Mouse (Mus musculus) layer of hippocampus, adult 2 months (tissue): ENCODE results near the gene Rab3gap2. TPM values are rescaled to one million over a fixed set of nuclear protein-coding genes. Genes with fewer than 3 reads are reported as not detected.

Source experiments
- DNase-seq, 2 experiments: peaks; one replicate each; pipeline ENCODE4 v3.0.0; 2022; ENCODE audit warnings: low spot score in 2 of 2
- H3K27ac ChIP-seq: fragments of 200-600 bp; 2 replicates; pipeline ENCODE4 v1.8.1; 2022
- H3K4me3 ChIP-seq: fragments of 200-600 bp; 2 replicates; pipeline ENCODE4 v1.8.1; 2022; ENCODE audit warnings: mild to moderate bottlenecking
- CTCF ChIP-seq: fragments of 200-600 bp; conservative IDR thresholded peaks from 2 replicates; pipeline ENCODE4 v1.8.1; 2022; ENCODE audit warnings: antibody characterized with exemption, mild to moderate bottlenecking, moderate library complexity
- long read RNA-seq, 2 experiments: library from polyadenylated mRNA; stranded (forward); transcript quantifications; one replicate each; pipeline ENCODE4 v2.0.0; 2021; ENCODE audit warnings: borderline mapping rate in 2 of 2
- total RNA-seq, 2 experiments: library from RNA; stranded (reverse); gene quantifications; 2 replicates each; pipeline ENCODE4 v1.2.3; 2021

The Rab3gap2 gene
- total RNA-seq, result 10 to 100 TPM; 65.8 to 70.8 TPM
- long read RNA-seq, experiment 1, full-length matches to known transcripts, result 20 of 28 reads
- long read RNA-seq, experiment 1, partial matches to known transcripts, result 7 of 28 reads
- long read RNA-seq, experiment 1, other reads (novel, unspliced or antisense), result 1 of 28 reads
- long read RNA-seq, experiment 2, full-length matches to known transcripts, result 36 of 62 reads
- long read RNA-seq, experiment 2, partial matches to known transcripts, result 13 of 62 reads
- long read RNA-seq, experiment 2, other reads (novel, unspliced or antisense), result 13 of 62 reads

DNA sequence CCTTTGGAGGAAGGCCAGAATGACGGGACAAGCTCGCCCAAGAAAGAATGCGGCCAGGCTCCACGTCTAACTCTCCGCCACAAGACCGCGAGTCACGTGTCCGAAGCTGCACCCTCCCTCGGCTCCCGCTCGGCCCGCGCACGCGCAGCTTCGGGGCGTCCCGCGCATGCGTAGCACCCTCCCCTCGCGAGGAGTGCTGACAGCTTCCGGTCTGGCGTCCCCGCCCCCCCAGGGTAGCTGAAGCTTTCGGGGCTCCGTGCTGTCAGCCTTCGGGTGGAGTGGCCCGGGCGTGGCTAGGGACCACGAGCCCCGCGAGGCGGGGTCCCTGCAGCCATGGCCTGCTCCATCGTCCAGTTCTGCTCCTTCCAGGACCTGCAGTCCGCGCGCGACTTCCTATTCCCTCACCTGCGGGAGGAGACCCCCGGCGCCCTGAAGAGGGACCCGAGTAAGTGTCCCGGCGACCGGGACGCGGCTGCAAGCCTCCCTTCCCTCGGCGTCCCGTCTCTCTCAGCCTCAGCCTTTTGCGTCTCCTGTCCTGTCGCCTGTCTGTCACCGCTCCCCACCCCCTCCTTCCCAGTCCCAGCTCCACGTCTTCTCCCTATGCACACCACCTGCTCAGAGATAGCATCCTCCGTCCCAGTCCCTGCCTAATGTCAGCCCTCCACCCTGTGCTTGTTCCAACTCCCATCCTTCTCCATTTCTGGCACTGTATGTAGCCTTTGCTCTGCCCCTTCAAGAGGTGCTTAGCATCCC lies at the start of gene Rab3gap2:
Rab3gap2 (plus strand) TSS at position 209 of the 753 bp plus-strand sequence.
- Histone ChIP-seq H3K27ac (peak within 1 kb of the TSS; percentile 97), H3K4me3 (peak within 1 kb of the TSS; percentile 96)
- no peak for TF ChIP-seq CTCF
- peak; percentile 99 to 100 for DNase-seq

DNA sequence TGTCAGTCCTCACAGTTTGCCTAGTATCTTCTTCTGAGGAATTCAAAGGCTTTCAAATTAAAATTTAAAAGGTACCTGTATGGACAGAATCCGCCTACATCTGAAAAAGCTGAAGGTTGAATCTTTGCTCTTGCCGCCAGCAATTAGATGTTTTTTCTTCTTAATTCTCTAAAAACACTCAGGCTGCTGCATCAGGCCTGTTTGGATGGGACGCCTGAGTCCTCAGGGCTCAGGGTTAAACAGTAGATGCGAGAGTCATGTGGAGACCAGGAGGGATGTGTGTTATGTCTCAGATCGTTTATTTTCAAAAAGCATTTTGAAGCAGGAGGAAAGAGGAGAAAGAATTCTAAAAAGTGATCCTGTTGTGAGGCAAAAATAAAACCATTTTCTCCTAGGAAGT lies 30.3 kb upstream of the Rab3gap2 start:
- Histone ChIP-seq H3K4me3 (no peak overlapping the region), H3K27ac (no peak overlapping the region)
- no peak for TF ChIP-seq CTCF
- no peak for DNase-seq

- DNase-seq, result peak in 1 of 2 experiments; percentile 19
- no peak overlapping the region for H3K27ac ChIP-seq
- TF ChIP-seq CTCF, result no peak
- no peak overlapping the region for H3K4me3 ChIP-seq
These were observed 26.1 kb upstream of the Rab3gap2 start for GRCm38 (mm10) chr1:185177860-185178259.

- no peak for TF ChIP-seq CTCF
- Histone ChIP-seq H3K27ac (no peak overlapping the region), H3K4me3 (no peak overlapping the region)
- no peak for DNase-seq
These were observed 20.2 kb upstream of the Rab3gap2 start for GRCm38 (mm10) chr1:185183591-185184330.

DNA sequence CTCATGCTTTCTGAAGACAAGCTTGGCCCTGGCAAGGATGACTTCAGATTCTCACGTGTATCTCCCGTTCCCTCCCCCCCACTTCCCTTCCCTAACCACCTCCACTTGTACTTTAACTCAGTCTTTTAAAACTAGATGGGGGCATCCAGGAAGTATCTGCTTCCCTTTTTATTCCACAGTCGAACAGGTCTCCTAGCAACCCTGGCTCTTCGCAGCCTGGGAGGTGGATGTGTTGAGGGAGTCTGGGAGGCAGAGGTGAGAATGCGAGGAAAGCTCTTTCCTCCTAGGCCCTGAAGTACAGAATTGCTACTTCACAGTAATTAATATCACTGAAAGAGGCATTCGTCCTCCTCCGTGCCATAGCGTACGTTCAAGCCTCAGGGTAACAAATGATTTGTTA lies 18.4 kb upstream of the Rab3gap2 start:
- Histone ChIP-seq H3K4me3 (no peak overlapping the region), H3K27ac (peak overlapping the region; percentile 1; the same call in 1 of the 2 replicates)
- peak in 1 of 2 experiments; percentile 55 for DNase-seq
- no peak for TF ChIP-seq CTCF

DNA sequence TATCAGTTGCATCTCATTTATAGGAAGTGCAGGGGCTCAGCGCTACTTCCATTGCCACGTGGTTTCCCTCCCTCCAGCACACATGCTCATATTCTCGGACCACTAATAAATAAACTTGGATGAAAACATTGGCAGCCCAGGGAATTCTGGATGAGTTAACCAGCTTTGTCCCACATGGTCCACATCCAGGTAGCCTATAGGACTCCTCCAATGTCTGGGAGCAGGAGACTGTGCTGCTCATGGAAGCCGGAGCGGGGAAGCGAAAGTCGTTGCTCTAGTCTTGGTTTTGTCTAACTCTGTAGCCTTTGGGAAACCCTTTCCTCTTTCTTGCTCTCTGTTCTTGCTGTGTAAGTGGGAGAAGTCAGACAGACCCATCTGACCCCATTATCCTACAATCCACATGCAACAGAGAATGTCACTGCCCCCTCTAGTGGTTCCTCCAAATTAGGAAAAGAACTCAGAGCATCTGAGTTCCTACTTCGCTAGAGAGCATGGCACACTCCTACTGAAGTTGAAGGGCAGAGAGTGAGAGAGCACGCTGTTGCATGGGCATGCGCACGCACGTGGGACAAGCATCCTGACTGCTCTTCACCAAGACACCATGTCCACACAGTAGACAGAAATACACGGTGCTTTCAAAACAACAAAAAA lies 16.7 kb upstream of the Rab3gap2 start:
- TF ChIP-seq CTCF, result peak; percentile 84
- Histone ChIP-seq H3K27ac (no peak overlapping the region), H3K4me3 (no peak overlapping the region)
- DNase-seq, result peak; percentile 45 to 57

DNA sequence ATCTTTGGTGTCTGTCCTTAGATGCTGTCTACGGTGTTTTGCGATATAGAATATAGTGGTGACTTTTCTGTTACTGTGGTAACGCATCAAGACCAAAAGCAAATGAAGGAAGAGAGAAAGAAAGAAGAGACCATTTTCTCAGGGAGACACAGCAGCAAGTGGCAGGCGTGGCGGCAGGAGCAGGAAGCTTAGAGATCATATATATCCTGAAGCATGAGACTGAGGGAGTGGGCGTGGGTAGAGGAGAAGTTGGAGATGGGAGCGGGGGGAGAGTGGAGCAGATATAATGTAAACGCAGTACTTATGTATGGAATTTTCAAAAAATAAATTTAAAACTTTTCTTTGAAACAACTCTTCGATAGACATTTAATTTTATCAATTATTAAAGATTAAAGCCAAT lies 14.0 kb upstream of the Rab3gap2 start:
- H3K4me3 ChIP-seq, result no peak overlapping the region
- no peak for TF ChIP-seq CTCF

DNA sequence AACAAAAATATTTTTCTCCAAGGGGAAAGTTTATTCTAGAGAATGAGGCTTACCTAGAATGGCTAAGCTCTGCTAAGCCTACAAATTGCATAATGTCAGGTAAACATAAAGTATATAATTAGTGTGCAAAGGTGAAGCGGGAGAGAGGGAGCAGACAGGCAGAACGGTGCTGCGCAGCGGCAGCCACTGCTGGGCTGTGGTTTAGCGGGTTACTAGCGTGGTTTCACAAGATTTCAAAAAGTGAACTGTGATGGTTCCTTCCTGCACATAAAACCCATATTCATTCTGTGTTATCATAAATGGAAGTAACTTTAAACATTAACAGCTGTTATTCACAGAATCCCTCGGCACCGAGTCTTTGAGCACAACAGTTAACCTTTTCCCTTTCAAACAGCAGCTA lies 11.8 kb upstream of the Rab3gap2 start:
- TF ChIP-seq CTCF, result no peak
- DNase-seq, result no peak
- H3K4me3 ChIP-seq, result no peak overlapping the region
- H3K27ac ChIP-seq, result no peak overlapping the region

More for the DNA sequence above, 14.0 kb upstream of the Rab3gap2 start:
- H3K27ac ChIP-seq, result no peak overlapping the region
- no peak for DNase-seq

DNA sequence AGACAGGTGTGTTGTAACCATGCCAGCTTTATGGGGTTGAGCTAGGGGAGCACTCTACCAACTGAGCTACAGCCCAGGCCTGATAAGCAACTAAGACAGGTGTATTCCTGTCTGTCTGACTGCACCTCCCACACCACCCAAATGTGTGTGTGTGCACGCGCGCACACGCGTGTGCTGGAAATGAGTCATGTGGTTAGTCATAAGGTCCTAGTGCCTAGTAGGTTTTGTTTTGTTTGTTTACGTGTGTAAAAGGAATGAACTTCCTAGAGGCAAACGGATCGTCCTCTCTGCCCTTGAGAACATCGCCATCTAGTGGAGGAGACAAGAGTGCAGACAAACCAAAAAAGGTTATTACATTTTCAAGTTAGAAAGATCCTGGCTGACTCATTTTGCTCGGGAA lies 10.4 kb upstream of the Rab3gap2 start:
- no peak overlapping the region for H3K4me3 ChIP-seq
- peak in 1 of 2 experiments; percentile 65 for DNase-seq
- peak; percentile 87 for TF ChIP-seq CTCF
- no peak overlapping the region for H3K27ac ChIP-seq

DNA sequence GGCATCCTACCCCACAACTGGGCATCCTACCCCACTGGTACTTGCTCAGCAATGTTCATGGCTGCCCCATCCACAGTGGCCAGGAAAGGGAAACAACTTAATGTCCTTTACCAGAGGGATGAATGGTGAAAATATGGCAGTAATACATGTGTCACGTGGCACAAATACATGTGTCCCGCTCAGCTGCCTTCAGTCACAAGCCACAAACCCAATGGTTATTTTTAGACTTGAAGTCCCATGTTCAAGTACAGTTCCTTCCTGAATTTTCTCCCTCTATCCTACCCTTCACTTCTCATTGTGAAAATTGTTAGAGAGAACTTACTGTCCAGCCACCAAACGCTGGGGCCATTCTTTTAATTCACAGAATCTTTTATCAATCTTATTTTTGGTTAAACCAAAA lies 7.6 kb upstream of the Rab3gap2 start:
- no peak for TF ChIP-seq CTCF
- Histone ChIP-seq H3K4me3 (no peak overlapping the region), H3K27ac (no peak overlapping the region)
- DNase-seq, result no peak

DNA sequence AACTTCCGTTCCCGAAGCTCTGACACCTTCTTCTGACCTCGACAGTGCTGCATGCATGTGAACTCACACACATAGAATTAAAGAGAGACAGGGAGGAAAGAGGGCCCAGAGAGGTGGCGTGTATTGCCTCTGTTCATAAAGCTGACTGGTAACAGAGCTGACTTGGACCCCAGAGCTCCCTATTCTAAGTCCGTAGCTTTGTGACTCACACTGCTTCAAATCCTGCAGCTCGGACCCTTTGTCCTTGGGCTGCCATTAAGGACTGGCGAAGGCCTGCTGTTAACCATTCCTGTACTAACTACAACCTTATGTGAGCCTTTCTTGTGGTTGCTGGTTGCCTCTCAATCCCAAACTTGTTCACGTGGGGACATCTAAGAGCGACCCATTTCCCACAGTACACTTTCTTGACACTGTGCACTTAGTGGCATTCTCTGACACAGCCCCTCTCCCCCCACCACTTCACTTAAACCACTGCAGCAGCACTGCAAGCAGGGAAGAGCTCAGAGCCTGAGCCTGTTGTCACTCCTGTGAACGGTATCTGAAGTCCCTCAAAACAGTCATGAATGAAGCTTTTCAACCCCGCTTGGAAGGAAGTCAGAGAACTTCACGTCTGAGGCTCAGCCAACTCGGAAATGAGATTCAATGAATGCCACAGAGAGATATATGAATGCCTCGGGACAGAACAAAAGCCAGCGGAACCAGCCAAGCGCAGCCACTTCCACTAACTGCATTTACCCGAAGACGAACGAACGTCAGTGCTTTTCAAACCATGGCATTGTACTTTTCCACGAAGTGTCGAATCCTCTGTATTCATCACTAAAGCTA lies 3.1 kb upstream of the Rab3gap2 start:
- DNase-seq, result no peak
- no peak for TF ChIP-seq CTCF
- Histone ChIP-seq H3K4me3 (no peak overlapping the region), H3K27ac (peak overlapping the region; percentile 3; the same call in 1 of the 2 replicates)

DNA sequence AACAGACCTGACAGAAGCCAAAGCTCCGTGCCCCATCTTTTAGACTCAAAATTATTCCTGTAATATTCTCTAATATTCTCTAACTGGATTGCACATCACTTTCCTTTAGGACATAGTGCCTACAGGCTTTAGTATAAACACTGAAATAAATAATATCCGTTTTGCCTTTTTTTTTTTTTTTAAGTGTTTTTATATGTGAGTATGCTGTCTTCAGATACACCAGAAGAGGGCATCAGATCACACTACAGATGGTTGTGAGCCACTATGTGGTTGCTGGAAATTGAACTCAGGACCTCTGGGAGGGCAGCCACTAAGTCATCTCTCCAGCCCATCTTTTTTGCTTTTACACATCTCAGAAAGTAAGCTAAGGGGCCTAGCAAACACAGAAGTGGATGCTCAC lies 1.9 kb upstream of the Rab3gap2 start:
- H3K4me3 ChIP-seq, result no peak overlapping the region
- no peak overlapping the region for H3K27ac ChIP-seq
- no peak for DNase-seq
- peak; percentile 52 for TF ChIP-seq CTCF
